Mouse (Mus musculus) cerebellum, adult 11 months (tissue): ENCODE measurements around the gene Plin4.
"Not testable (repeated sequence)": the region's sequence is repeated elsewhere in the genome, so short reads cannot be mapped to it uniquely, and the experiment has no call there.

Source experiments
- DNase-seq: peaks from one replicate; pipeline ENCODE4 v3.0.0; 2022

Gene Plin4

DNA sequence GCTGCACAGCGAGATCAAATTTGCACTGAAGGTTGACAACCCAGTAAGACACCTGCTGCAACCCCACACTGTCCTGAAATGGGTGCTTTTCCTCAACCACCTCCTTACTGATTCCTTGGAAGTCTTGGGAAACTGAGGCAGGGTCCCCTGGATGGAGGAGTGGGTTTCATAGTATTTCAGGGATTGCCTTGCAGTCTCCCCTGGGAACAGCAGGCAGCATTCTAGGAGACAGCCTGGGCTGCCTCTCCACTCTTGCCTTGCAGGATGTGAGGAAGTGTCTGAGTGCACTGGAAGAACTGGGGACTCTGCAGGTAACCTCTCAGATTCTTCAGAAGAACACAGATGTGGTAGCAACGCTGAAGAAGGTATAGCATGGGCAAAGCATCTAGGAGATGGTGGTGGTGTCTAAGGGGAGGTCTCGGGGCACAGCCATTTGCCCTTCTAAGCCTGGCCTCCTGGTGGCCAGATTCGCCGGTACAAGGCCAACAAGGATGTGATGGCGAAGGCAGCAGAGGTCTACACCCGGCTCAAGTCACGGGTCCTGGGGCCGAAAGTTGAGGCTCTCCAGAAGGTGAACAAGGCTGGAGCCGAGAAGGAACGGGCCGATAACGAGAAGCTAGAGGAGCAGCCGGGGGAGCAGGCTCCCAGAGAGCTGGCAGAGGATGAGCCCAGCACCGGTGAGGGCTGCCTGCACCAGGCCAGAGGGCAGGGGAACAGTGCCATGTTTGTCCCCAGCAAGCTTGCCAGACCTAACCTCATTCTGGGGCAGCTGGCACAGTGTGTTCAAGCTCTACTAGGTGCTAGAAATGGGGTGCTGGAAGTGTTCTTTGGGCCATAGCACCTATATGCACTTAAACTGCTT lies 10.7 kb downstream of the Plin4 start:
- DNase-seq: no peak

DNA sequence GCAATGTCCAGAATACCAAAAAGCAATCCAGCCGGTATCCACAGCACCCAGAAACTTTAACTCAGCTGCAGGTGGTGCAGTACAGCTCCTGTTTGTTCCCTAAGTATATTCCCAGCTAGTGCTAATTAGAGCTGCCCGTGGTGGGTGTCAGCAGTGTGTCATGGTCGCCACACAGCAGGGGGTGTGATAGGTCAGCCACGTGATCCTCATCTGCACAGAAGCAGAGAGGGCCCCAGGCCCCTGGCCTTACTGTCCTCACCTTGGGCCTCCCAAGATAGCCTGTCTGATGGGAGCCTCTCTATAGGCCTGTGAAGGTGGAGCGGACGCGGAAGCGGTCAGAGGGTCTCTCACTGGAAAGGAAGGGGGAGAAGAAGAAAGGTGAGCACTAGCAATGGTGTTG lies 11.4 kb downstream of the Plin4 start:
- no peak for DNase-seq

DNA sequence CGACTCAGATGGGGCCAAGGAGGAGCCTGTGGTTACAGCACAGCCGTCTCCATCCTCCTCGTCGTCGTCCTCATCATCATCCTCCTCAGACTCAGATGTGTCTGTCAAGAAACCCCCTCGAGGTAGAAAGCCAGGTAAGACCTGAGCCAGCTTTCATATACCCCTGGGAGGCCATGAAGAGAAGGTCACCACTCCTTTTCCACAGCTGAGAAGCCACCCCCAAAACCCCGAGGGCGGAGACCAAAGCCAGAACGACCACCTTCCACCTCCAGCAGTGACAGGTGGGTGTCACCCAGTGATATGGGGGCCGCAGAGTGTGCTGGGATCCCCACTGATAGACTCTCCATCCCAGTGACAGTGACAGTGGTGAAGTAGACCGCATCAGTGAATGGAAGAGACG lies 12.7 kb downstream of the Plin4 start:
- DNase-seq: no peak

DNA sequence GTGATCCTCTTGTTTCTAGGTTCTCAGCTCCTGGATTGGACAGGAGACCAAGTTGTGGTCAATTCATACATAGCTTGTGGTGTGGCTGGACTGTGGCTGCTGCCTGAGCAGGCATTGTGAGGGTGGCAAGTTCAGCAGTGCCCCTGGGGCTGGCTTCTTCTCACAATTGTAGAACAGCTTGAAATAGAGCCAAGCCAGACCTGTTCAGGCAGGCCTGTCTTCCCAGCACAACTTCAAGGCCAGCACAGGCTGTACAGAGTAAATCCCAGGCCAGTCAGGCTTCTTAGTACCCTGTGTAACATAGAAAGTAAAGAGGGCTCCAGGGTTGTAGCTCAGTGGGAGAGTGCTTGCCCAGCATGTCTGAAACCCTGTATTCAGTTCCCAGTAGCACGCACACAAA lies 16.8 kb downstream of the Plin4 start:
- no peak for DNase-seq

DNA sequence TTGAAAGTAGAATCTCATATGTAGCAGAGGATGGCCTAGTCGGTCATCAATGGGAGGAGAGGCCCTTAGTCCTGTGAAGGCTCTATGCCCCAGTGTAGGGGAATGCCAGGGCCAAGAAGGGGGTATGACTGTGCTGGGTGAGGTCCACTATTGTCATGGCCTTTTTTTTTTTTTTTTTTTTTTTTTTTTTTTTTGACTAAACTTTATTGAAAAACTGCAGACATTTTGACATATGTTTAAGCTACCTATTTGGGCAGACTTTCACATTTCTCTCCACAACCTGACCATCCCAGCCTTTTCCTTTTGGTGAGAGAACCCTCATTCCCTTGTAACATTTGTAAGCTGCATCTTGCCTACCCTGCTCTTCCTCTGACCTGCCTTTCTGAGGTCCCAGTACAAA lies 17.3 kb downstream of the Plin4 start:
- no peak for DNase-seq

DNA sequence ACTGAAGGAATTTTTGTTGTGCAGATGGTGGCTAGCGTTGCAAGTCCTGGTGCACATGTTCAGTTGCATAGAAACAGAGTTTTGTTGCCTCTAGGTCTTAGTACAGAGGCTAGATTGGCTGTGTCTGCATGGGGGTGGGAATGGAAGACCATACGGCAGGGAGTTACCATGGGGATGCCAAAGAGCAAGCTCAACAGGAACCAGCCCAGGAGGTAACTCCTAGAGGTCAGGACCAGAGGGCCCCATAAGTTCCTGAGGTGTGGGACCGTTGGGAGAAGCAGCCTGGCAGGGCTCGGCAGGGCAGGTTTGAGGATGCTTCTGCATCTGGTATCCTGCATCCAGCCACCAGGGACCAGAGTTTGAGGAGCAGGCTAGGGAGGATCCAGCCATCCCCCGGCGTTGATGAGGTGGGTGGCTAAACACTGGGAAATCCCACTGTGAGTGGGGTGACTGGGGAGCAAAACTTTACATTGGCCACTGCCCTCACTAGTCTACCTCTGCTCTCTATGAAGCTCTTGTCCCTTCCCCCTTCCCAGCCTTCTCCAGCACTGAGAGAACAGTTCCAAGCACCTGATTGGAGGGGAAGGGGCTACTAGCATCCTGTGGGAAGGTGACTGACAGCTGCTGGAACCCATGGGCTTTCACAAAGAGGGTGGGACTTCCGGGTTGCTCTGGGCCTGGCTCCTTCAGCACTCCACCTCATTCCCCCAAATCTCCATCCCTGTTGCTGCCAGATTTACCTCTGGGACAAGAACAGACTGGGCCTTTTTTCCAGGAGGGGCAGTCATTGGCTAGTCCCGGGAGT lies 28.6 kb downstream of the Plin4 start:
- no peak for DNase-seq

DNA sequence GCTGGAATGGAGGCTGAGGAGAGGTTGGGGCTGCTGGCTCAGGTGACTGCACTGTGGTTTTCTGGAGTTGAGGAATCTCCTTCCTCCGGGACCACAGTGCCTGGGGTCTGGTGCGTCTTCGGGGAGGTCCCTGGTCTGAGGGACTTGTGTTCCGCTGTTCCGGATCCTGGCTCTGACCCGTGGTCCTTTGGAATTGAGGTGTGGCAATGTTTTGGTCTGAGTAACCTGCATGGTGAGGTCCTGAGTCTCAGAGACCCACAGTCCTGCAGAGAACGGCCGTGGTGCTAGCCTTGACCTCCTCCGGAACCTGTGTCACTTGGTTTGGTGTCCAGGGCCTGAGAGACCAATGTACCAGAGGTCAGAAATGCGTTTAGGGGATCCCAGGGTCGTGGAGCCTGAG lies 29.7 kb downstream of the Plin4 start:
- peak; percentile 46 for DNase-seq

GRCm38 (mm10) chr17:56078880-56079795 lies 30.5 kb downstream of the Plin4 start, which contains the start of gene Hdgfl2:
Gene Hdgfl2, plus strand, starts transcription at chr17:56079634.
- peak; percentile 100 for DNase-seq

- DNase-seq: peak; percentile 47
Measured at GRCm38 (mm10) chr17:56078361-56078760, 31.2 kb downstream of the Plin4 start.

- no peak for DNase-seq
Measured at GRCm38 (mm10) chr17:56077523-56077922, 32.1 kb downstream of the Plin4 start.

DNA sequence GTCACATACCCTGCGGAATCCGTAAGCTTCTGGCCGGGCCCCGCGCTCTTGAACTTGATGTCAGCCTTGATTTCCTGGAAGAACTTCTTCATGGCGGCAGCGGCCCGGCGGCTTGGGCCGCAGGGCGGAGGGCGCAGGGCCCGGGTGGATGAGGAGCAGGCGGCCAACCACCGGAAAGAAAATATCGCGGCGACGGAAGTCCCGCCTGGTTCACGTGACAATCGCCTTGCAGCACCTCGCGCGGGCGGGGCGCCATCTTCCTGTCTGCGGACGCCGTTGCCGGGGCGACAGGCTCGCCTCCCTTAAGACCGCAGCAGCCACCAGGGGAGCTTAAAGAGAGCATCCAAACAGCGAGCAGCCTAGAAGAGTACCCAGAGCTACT lies 34.8 kb downstream of the Plin4 start, which contains the start of gene Ubxn6:
Gene Ubxn6 (minus strand): TSS at position 202 of the 382 bp plus-strand sequence.
- DNase-seq: peak; percentile 94

- DNase-seq: peak; percentile 73
Measured at GRCm38 (mm10) chr17:56074097-56074826, 35.3 kb downstream of the Plin4 start.

DNA sequence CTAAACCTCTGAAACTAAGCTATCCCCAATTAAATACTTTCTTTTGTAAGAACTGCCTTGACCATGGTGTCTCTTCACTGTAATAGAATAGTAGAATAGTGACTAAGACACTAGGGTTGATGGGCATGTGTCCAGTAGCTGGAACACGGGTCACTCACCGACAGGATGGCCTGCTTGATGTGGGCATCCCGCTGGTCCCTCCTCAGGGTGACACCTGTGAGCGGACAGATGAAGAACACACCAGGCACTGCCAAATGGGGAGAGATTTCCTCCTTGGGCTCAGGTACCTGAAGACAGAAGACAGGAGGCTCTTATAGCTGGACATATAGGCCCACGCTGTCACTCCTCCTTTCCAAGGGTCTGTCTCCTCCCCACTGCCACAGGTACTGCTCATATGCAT lies 37.4 kb downstream of the Plin4 start:
- DNase-seq: no peak

DNA sequence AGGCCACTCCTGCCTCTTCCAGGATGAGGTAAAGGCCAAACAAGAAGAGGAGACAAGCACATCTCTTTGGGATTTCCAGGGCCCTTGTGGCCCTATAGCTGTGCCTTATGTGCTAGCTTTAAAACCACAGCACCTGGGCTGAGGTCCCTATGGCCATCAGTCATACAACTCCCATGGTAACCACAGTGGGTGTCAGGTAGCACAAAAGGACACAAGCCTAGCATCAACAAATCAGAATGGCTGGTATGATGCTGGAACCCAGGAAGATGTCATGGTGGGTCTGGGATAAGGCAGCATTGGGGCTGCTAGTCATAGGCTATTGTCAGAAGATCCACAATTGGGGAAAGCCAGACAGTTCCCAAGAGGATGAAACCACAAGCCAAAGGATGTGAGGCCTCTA lies 38.5 kb downstream of the Plin4 start:
- DNase-seq: no peak

GRCm38 (mm10) chr17:56069066-56069465 lies 40.5 kb downstream of the Plin4 start:
- DNase-seq: no peak

DNA sequence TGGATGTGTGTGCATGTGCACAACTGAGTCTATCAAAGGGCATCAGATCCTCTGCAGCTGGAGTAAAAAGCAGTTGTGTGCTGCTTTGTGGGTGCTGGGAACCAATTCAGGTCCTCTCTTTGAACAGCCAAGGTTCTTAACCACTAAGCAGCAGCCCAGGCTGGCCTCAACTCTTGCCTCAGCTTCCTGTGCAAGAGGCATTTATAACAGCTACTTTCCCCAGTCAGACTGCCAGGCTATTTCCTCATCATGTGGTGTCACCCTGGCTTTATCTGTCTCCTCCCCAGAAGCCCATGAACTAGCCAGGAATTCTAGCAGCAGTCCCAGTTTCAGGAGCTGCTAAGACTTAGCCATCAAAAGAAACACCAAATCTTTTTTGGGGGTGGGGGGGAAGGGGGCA lies 43.2 kb downstream of the Plin4 start:
- DNase-seq: no peak

GRCm38 (mm10) chr17:56065715-56066114 lies 43.9 kb downstream of the Plin4 start:
- DNase-seq: not testable (repeated sequence)

DNA sequence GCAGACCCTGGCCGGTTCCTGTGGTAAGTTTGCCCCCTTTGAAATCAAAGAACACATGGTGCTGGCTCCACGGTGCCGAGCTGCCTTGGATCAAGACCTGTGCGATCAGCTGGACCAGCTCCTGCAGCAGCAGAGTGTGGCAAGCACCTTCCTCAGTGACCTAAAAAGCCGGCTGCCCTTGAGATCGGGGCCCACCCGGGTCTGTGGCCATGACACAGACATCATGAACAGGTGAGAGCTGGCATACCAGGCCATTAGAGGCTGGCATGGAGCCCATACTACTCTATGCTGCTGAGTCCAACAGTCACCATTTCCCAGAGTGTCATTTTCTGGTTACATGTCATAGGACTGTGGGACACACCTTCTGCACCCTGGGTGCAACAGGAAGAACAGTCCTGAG lies 47.5 kb downstream of the Plin4 start:
- DNase-seq: no peak

GRCm38 (mm10) chr17:56057381-56058120 lies 52.1 kb downstream of the Plin4 start:
- DNase-seq: no peak

DNA sequence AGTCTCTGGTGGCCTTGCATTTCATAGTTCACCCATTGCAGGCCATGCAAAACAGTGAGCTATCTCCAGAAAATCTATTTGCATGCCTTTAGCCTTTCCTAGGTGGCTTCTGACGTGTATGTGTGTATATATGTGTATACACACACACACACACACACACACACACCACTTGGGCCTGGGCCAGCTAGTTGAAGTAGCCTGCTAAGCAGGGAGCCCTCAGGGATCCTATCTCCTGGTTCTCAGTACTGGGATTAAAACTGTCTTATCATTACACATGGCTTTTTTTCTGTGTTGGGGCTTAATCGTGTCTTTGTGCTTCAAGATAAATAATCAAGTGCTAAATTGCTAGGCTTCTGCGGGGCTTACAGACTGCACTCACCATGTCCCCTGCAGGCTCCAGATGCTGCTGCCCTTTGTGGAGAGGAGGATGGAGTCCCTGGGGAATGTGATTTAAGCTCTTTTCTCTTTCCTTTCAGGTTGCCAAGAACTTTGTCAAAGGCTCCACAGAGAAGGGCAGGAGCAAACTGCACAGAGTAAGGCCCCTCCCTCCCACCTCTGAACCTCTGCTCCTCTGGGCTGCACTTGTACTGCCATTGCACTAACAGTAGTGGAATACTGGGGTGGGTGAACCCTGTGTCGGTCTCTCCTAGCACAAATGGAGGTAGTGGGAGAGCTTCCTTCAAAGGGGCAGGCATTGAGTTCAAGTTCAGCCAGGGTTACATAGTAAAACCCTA lies 53.5 kb downstream of the Plin4 start:
- no peak for DNase-seq

GRCm38 (mm10) chr17:56054938-56055337 lies 54.7 kb downstream of the Plin4 start:
- DNase-seq: no peak
